In genomic region chr12:17557344-17557966, GRCm38 (mm10) we compare ENCODE assay signal across 8 mouse cellular contexts. TPM values are rescaled to one million over a fixed set of nuclear protein-coding genes. Genes with fewer than 3 reads are reported as not detected.
A peak's percentile ranks its signal among the peaks of the same experiment; 100 is the strongest.
DNase-seq lines count a peak whose midpoint lies in the region; ATAC-seq and TF ChIP-seq lines count a peak whose summit lies in the region.

No protein-coding gene starts in this region.

- TF ChIP-seq CTCF in brain, embryonic 14.5 days (IDR thresholded peaks at IDR 0.05; ENCODE audit: borderline replicate concordance, extremely low read depth, insufficient read depth, insufficient read length) = no peak

- H3K27ac ChIP-seq in heart, embryonic 14.5 days (replicated peaks in 1 of 2; ENCODE audit: control insufficient read depth in 1 of 2, insufficient read depth in 1 of 2, low read depth in 2 of 2, low read length in 2 of 2) = peak overlapping the region in 1 of 2 experiments; percentile 20; a peak in 1 of 4 replicates
- peak overlapping the region; percentile 89 for H3K27ac ChIP-seq in forebrain, embryonic 15.5 days (replicated peaks)
- H3K27ac ChIP-seq in midbrain, embryonic 16.5 days (ENCODE audit: low read length) = peak overlapping the region; percentile 80

- peaks cover 13% of the 10 kb centered on the region in 2 experiments for H3K4me1 ChIP-seq in heart, embryonic 14.5 days (ENCODE audit: control insufficient read depth in 2 of 2, insufficient read depth in 2 of 2, low read length in 2 of 2)
- H3K4me1 ChIP-seq in forebrain, embryonic 15.5 days = peaks cover 28% of the 10 kb centered on the region
- H3K4me1 ChIP-seq in midbrain, embryonic 16.5 days (ENCODE audit: control insufficient read depth, insufficient read depth, low read length) = peaks cover 17% of the 10 kb centered on the region

- no peaks in the 10 kb centered on the region for H3K27me3 ChIP-seq in heart, embryonic 14.5 days (ENCODE audit: control insufficient read depth, insufficient read depth, low read length)
- no peaks in the 10 kb centered on the region for H3K27me3 ChIP-seq in forebrain, embryonic 15.5 days
- no peaks in the 10 kb centered on the region for H3K27me3 ChIP-seq in midbrain, embryonic 16.5 days (ENCODE audit: control insufficient read depth, insufficient read depth, low read depth, low read length)

- ATAC-seq in heart, embryonic 14.5 days (ENCODE audit: insufficient number of reproducible peaks, insufficient read depth, low FRiP score, low read depth) = no peak
- ATAC-seq in forebrain, embryonic 15.5 days (replicated peaks) = peak; percentile 59
- peak; percentile 50 for ATAC-seq in midbrain, embryonic 16.5 days

- H3K4me3 ChIP-seq in heart, embryonic 14.5 days (ENCODE audit: control insufficient read depth in 1 of 2, insufficient read depth in 1 of 2, low read depth in 1 of 2, low read length in 2 of 2) = no peak overlapping the region
- H3K4me3 ChIP-seq in forebrain, embryonic 15.5 days = peak overlapping the region; percentile 6; the same call in 1 of the 2 replicates
- no peak overlapping the region; the same call in 1 of the 2 replicates for H3K4me3 ChIP-seq in midbrain, embryonic 16.5 days (ENCODE audit: low read depth, low read length)

- DNase-seq in heart, adult 8-10 months (ENCODE audit: low spot score) = no peak
- DNase-seq in brain, embryonic 14.5 days (ENCODE audit: low read depth) = peak; percentile 94
- no peak for DNase-seq in c-Kit-positive CD71-positive TER-119-positive erythroid progenitor cells, embryonic 14.5 days (ENCODE audit: low spot score)
- DNase-seq in ovary, postnatal 36 days (ENCODE audit: low spot score) = no peak
- no peak for DNase-seq in ovary, postnatal 10 days (ENCODE audit: low spot score)

- no peak for TF ChIP-seq POLR2A in brain, embryonic 14.5 days (IDR thresholded peaks at IDR 0.05; ENCODE audit: borderline replicate concordance, extremely low read depth, insufficient read depth, insufficient read length, poor library complexity, severe bottlenecking)

- H3K9me3 ChIP-seq in heart, embryonic 14.5 days (ENCODE audit: control insufficient read depth, low read length) = no peaks in the 10 kb centered on the region
- no peaks in the 10 kb centered on the region for H3K9me3 ChIP-seq in forebrain, embryonic 15.5 days
- H3K9me3 ChIP-seq in midbrain, embryonic 16.5 days (replicated peaks; ENCODE audit: control insufficient read depth, low read length, poor library complexity, severe bottlenecking) = no peaks in the 10 kb centered on the region

- peak overlapping the region; percentile 47 for H3K4me2 ChIP-seq in heart, embryonic 14.5 days (ENCODE audit: low read length)
- peak overlapping the region; percentile 30 for H3K4me2 ChIP-seq in forebrain, embryonic 15.5 days (replicated peaks)
- peak overlapping the region; percentile 53 for H3K4me2 ChIP-seq in midbrain, embryonic 16.5 days (ENCODE audit: low read length)

- no peaks in the 10 kb centered on the region for H3K36me3 ChIP-seq in heart, embryonic 14.5 days (ENCODE audit: control insufficient read depth, insufficient read depth, low read length)
- H3K36me3 ChIP-seq in forebrain, embryonic 15.5 days = peaks cover 1% of the 10 kb centered on the region; the same call in 1 of the 2 replicates
- no peaks in the 10 kb centered on the region for H3K36me3 ChIP-seq in midbrain, embryonic 16.5 days (ENCODE audit: control insufficient read depth, insufficient read depth, low read length)

- 0 out of 2 replicates have a peak overlapping the region, but pooled peaks have one; percentile 2 for H3K9ac ChIP-seq in heart, embryonic 14.5 days (ENCODE audit: low read length)
- 0 out of 2 replicates have a peak overlapping the region, but pooled peaks have one; percentile 15 for H3K9ac ChIP-seq in forebrain, embryonic 15.5 days (replicated peaks)
- H3K9ac ChIP-seq in midbrain, embryonic 16.5 days (ENCODE audit: low read depth, low read length) = peak overlapping the region; percentile 46

- WGBS in heart, embryonic 14.5 days = 12% methylated on average over 7 of the region's 7 CpGs
- 2% methylated on average over 7 of the region's 7 CpGs for WGBS in forebrain, embryonic 15.5 days
- WGBS in midbrain, embryonic 16.5 days = 5% methylated on average over 7 of the region's 7 CpGs

RNA-seq across cellular contexts. Expression of gene Odc1, which starts 12.9 kb away (rescaled TPM):
- polyA plus RNA-seq in heart, embryonic 14.5 days (2014; fragmentation: Nextera tagmentation; extraction: Ambion mirVana) = 122 and 127 TPM in 2 replicates
- total RNA-seq in heart, adult 8-10 months (2022) = 10 to 100 TPM; 65.7 to 84.1 (median 79.2) TPM
- polyA plus RNA-seq in brain, embryonic 14.5 days (2012; rRNA removed) = 247 and 301 TPM in 2 replicates
- 231 and 237 TPM in 2 replicates for polyA plus RNA-seq in forebrain, embryonic 15.5 days (2015; fragmentation: Nextera tagmentation; extraction: Ambion mirVana)
- polyA plus RNA-seq in midbrain, embryonic 16.5 days (2015; fragmentation: Nextera tagmentation; extraction: Ambion mirVana) = 113 and 132 TPM in 2 replicates
